Mouse (Mus musculus): ENCODE data around the gene Gsap. TPM values are rescaled to one million over a fixed set of nuclear protein-coding genes. Genes with fewer than 3 reads are reported as not detected.
A peak's percentile ranks its signal among the peaks of the same experiment; 100 is the strongest.
"Not testable (repeated sequence)": the region's sequence is repeated elsewhere in the genome, so short reads cannot be mapped to it uniquely, and the experiment has no call there.

The Gsap gene
- total RNA-seq, 1 experiment from 2014 or later, result 3.6 TPM

DNA sequence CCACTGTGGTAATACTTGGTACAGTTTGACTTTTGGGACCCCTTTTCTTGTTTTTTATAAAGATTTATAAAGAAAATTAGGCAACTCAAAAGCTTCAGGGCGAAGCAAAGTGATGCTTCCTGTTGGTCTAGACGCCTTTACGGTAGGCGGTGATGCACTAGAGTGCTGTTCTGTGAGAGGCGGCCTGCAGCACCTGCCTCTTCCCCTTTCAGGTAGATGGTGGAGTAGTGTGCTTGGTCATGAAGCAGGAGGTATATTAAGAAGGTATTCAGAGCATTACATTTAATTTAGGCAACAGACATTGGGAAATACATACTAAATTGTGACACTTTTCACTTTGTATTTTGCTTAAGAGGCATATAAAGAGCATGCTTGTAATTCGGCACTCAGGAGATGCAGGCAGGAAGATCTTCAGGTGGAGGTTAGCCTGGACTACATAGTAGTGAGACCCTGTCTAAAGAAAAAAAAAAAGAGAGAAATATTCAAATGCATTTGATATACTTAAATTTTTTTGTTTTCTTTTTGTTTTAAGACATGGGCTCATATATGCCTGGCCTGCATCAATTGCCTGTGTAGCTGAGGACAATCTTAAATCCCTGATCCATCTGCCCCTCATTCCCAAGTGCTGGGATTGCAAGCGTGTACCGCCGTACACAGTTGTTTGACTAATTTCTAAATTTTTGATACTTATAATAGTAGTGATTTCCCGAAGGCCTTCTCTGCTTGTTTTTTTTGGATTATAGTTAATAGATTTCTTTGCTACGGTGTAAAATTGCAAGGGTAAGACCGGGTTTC, 68.9 kb downstream of the Gsap start:
- 0 out of 2 replicates have a peak, but pooled peaks have one; percentile 21 for ATAC-seq (replicated peaks; ENCODE audit: low read depth, poor library complexity, severe bottlenecking)

DNA sequence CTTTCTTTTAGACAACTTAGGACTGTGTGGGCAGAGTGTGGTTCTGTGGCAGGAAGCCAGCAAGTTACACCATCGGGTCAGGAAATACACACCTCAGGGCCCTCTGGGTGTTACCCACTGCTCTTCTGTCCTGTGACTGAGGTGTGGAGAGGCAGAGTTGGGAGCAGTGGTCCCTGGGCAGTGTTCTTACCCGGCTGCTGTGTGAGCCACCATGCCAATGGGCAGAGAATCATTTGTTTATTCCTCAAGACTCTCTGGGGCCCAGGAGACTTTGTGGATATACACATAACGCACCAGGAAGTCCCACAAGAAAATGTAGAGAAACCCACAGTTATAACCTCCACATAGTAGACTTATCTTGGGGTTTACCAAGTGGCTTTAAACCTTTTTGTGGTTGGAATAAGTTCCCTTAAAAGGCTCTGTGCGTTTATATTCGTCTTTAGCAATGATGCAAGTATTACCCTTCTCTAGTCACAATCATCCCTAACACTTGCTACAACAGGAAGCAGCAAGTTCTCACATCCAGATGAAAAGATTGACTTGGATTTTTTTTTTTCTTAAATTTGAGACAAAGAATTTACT, 69.6 kb downstream of the Gsap start:
- ATAC-seq (replicated peaks; ENCODE audit: low read depth, poor library complexity, severe bottlenecking), result peak; percentile 74

DNA sequence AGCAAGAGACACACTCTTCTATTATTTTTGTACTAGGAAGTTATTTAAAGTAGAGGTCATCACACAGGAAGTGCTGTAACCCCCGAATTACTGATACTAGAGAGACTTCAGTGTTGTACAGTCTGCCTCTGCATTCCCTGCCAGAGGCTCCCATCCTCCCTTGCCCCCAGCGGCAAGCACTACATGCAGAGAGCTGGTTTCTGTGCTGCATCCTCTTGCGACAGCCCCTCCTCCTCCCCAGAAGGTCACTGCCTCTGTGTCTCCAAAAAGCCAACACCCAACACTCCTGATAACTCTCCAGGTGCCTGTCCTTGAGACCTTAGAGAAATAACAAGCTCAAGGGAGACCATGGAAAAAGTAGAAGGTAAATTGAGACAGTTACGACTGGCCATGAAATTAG, 71.1 kb downstream of the Gsap start:
- no peak for ATAC-seq (replicated peaks; ENCODE audit: low read depth, poor library complexity, severe bottlenecking)

DNA sequence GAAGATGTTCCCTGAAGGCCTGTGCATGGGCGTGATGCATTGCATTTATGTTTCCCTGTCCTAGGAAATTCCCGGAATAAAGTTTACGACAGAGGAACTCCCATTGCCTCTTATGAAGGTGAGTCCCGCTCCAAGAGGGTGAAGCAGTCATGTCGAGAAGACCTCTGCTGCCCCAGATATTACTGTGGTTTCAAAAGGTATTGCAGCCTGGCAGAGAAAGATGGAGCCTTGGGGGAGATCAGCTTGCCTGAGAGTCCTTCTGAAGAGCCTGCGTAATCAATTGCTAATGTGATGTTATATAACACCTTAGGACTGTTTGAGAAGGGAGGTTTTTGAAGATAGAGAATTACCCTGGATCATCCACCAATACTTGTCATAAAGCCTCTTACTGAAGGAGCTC, 71.8 kb downstream of the Gsap start:
- ATAC-seq (replicated peaks; ENCODE audit: low read depth, poor library complexity, severe bottlenecking), result no peak

DNA sequence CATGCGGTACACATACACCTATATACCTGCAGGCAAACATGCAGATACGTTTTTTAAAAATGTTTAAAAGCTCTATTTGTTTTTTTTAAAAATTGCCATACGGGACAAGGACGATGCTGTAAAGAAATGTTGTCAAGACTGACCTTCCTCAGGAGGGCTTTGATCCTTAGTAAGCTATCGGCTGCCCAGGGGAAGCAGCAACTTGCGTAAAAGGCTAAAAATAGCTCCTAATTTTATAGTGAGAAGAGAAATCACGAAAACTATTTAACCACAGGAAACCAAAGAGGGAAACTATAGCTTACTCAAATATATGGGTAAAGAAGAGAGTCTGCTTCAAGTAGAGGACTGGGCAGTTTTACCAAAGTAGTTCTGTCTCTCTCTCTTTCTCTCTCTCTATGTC, 74.7 kb downstream of the Gsap start:
- ATAC-seq (replicated peaks; ENCODE audit: low read depth, poor library complexity, severe bottlenecking), result no peak

DNA sequence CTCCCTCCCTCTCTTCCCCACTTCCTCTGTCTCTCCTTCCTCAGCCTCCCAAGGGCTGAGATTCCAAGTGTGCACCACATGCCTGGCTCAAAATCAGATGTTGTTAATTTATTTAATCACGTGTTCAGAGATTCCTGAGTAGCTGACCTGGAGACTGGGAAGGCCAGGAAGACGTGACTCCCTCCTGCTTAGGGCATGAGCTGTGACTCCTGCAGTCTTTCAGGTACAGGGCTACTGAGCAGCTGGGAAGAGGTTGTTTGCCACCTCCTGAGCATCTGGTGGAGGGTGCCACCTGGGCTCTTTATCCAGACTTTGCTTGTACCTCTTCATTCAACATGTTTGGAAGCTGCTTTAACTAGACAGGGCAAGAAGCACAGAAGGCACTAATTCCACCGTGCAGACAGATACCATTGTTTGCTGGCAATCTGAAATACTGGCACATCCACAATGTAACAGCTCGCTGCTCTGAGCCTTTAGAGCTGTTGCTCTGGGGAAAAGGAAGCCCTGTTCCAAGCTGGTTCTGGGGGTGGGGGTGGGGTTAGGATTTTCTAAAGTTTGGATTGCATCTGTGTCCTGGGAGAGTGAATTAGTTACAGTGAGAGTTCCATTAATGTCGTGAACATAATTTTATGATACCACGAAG, 75.3 kb downstream of the Gsap start:
- ATAC-seq (replicated peaks; ENCODE audit: low read depth, poor library complexity, severe bottlenecking), result no peak

DNA sequence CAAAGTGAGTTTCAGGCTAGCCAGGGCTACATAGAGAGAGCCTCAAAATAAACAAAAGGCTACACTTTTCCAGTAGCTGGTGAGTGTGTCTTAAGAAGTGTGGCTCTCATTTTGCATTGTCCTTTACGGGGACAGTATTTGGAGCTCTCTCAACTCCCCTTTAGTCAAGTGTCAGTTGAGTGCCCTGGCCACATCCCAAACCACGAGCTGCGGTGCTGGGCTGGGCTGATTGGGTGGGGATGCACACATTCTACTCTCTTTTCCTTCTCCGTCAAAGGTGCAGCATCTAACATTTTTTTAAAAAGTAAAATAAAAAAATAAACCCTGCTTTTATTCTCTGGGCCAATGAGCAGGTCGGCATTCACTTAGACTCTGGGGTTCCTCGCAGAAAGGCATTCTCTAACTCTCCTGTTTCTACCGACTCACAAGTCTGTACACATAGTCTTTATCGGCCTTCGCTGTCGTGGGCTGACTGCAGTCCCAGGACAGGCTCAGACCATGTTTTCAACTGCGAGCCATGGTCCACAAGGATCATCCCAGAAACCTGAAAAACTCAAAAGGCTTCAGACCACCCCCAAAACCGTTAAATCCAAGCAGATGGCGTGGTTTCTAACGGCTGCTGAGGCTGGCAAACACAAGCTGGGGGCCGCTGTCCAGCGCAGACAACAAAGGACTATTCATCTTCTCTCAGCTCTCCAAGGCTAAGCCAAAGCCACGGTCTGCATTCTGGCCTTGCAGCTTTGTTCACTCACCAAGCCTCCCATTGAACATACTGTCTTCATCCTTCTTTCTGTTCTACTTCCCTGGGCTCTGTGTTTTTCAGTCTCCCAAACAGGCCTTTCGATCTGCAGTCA, 77.4 kb downstream of the Gsap start:
- ATAC-seq (replicated peaks; ENCODE audit: low read depth, poor library complexity, severe bottlenecking), result peak; percentile 61

DNA sequence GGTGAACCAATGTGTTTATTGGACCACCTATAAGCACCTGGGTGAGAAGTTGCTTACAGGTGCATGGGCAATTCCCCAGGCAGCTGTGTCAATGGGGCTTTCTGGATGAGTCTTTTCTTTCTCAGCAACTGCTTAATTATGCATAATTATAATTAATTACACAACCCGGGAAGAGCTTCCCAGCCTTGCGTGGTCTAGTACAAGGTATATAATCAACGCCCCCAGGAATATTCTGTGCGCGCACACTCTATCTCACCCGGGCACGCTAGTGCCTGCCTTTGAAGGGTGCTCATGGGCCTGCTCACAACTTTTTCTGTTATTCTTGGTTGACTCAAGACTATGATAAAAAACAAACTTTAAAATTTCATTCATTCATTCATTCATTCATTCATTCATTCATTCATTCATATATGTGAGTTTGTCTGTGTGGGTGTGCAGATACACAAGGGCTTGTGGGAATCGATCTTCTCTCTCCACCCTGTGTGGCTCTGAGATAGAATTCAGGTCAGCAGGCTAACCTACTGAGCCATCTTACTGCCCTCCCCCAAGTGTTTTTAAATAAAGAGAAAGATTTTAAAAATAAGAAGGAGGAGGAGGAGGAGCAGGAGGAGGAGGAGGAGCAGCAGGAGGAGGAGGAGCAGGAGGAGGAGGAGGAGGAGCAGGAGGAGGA, 78.4 kb downstream of the Gsap start:
- no peak for ATAC-seq (replicated peaks; ENCODE audit: low read depth, poor library complexity, severe bottlenecking)

DNA sequence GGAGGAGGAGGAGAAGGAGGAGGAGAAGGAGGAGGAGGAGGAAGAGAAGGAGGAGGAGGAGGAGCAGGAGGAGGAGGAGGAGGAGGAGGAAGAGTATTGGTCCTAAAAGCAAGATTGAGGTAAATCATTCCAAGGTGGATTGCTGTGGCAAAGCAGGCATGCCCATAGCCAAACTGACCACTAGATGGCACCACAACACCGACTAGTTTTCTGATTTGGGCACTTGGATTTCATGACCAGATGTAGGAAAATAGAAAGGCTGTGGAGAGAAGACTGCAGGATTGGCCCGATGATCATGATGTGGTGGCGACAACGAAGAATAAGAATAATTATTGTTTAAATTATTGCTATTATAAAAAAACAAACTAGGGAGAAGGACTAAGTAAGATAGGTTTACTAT, 79.0 kb downstream of the Gsap start:
- ATAC-seq (replicated peaks; ENCODE audit: low read depth, poor library complexity, severe bottlenecking), result peak; percentile 70

DNA sequence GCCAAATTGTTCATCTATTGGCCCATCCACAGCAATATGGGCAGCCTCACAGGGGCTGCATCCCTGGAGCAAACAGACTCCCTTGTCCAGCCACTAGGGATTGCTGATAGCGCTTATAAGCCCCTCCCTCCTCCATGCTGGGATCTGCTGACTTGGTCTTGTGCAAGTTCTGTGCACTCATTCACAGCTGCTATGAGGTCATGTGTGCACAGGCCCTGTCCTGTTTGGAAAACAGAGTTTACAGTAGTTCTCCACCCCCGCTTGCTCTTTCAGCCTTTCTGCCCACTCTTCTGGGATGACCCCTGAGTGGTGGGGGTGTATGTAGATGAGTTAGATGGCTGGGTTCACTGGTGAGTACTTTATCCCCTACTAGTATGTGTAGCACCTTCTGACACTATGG, 81.0 kb downstream of the Gsap start:
- ATAC-seq (replicated peaks; ENCODE audit: low read depth, poor library complexity, severe bottlenecking), result peak; percentile 40; the same call in 1 of the 2 replicates

DNA sequence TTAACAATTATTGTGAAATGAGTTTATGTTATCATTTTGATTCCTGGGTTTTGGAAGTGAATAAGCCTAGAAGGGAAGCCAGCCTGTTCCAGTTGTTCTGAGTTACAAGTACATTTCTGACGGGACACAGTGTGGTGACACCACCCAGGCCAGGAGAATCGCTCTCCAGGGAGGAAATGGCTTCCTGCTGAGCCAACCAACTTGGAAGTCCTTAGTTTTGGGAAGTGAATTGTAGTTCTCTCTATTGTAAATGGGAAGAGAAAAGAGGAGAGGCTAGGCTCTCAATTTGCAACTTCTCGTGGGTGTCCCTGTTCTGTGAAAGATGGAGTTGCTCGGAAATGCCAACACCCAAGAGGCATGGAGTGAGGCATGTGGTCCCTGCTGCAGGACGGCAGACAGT, 83.4 kb downstream of the Gsap start:
- no peak for ATAC-seq (replicated peaks; ENCODE audit: low read depth, poor library complexity, severe bottlenecking)

DNA sequence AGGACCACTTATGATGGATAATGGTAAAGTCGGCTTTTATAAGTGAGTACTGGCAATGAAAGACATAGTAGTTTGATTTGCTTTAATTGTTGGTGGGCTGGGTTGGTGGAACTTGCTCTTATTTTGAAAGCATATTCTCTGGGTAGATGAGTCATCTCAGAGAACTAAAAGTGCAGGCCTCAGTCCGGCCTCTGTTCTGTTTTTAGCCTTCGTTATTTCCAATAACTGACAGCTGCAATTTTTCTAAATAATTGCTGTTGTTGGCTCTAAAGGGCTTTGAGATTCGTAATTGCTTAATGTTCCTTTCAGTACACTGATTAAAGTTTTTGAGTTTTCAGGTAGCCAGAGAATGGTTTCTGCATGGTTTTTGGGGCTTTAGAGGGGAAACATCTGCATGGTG, 84.7 kb downstream of the Gsap start:
- ATAC-seq (replicated peaks; ENCODE audit: low read depth, poor library complexity, severe bottlenecking), result no peak

DNA sequence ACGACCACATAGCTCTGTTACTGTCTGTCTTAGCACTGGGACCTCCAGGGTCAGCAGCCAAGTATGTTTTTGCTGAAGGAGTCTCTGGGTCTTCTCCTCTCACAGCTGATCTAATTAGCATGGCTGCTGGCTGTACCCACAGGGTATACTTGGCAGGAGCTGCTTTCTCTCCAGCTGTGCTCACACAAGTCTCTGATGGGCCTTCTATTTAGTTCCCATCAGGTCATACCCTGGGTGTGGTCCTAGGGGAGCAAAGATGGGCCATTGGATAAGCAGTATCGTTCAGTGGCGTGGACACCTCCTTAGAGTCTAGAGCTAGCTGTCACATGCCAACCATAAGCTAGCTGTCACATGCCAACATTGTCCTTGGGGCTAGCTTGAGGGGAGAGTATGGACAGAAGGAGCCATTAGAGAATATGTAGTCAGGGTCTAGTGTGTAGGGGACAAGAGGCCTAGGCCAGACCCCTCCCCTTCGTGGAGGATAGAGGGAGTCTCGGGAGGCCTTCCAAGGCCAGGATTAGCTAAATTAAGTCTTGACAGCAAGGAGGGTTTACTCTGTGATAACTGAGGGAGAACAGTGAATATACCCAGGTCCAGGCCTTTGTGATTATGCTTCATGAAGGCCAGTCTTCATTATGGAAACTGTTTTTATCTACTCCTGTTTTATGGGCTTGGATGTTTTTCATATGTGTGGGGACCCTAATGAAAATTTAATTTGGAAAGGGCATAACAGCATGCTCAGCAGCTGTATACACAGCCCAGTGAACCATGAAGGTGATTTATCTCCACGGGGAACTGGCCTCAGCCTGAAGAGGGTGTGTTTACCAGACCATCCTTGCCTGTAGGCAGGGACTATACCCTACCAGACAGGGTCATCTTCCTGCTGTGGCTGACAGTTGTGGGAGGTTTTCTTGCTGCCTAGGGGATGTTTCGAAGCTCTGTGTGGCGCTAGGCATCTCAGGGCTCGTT, 85.6 kb downstream of the Gsap start:
- ATAC-seq (replicated peaks; ENCODE audit: low read depth, poor library complexity, severe bottlenecking), result no peak

DNA sequence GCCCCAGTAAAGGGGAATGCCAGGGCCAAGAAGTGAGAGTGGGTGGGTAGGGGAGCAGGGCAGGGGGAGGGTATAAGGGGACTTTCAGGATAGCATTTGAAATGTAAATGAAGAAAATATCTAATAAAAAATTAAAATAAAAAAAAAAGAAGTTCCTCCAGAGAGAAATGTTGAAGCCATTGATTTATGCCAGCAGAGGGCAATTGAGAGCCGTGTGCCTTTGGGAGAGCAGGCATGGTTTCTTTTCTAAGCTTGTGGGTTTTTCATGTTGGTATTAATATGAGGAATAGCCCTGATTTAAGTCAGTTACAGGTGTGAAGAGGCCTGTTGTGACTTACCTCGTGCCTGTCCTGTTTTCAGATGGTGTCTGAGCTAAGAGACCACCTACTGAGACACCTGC, 91.6 kb downstream of the Gsap start:
- not testable (repeated sequence) for ATAC-seq (replicated peaks; ENCODE audit: low read depth, poor library complexity, severe bottlenecking)

DNA sequence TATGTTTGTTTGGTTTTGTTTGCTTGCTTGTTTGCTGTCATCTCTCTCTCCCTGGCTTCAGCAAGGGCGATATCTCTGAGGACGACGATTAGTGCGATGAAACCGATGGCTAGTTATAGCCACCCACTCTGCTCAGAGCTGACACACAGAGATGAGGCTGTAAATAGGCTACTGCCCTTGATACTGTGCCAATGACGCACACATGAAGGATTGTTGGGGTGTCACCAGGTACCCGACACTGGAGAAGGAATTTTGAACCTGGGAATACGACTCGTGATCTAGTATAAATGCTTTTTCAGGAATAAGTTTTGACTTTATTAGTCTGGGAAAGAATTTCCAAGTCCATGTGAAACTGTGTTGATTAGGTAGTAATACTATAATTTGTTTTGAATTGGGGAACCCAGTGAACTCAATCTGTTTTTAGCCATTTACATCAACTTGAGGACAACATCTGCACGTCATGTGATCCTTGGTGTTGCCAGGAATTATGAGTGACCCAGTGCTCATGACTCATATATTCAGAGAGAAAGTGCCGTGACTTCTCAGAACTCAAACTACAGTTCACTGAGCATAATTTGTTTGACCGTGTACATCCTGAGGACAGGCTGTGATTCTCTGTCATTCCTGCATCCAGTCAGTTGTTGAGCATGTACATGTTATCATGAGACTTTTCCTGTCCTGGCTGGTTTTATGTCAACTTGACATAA, 97.5 kb downstream of the Gsap start:
- no peak for ATAC-seq (replicated peaks; ENCODE audit: low read depth, poor library complexity, severe bottlenecking)

DNA sequence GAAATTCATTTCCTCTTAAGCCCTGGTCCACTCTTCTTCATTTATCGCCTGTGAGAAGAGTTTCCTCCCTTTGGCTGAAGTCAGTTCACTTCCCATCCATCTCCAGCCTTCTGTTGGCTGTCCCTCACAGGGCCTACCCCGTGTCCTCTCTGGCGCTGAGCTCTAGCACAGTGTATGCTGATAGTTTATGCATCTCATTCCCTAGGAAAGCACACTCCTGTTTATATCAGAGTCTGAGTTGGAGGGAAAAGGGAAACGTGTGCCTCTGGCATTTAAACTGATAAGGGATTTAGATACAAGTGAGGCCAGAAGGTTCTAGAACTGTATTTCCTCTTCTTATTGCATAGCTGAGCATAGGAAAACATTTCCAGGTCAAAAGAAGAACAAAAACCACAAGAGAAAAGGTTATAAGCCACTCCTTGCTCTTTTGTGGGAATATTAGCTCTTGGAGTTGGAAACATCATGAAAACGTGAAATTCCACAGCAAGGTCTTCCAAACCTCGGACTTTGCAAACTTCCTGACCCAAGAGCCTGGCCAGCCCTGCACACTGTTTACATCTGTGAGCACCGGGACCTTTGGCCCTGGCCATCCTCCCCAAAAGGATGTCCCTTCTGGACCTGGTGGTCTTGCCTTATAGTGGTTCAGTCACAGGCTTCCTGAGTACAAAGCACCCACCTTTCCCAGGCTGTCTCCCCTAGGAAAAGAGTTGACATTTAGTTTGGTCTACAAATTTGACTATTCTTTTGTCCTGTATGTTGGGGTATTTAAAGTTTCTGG, 102.8 kb downstream of the Gsap start:
- ATAC-seq (replicated peaks; ENCODE audit: low read depth, poor library complexity, severe bottlenecking), result no peak

DNA sequence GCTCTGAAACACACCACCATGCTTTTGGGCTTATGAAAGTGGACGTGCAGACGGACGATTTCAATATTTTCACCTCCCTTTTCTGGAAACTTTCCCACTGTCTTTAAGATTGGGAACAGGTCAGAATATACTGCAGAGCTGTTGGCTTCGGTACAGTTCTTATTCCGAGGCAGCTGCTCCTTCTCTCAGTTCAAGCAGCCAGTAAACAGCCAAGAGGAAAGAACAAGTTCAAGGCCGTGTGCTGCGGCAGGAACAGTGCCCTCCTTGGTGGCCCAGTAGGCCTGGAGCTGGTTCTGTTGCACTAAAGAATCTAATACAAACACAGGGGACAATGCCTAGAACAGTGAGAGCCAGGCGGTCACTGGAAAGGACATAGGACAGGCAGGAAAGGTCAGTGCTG, 104.5 kb downstream of the Gsap start:
- no peak for ATAC-seq (replicated peaks; ENCODE audit: low read depth, poor library complexity, severe bottlenecking)
